Mouse (Mus musculus) liver, adult 2 months (tissue): ENCODE results near the gene Dchs2.

Source experiments
- CTCF ChIP-seq: fragments of 200-500 bp; IDR thresholded peaks from 2 replicates; pipeline ENCODE4 v1.5.1; 2011; ENCODE audit warnings: low read depth, low read length, control low read depth
- POLR2A ChIP-seq: fragments of 200-500 bp; IDR thresholded peaks from 2 replicates; pipeline ENCODE4 v1.6.1; 2011; ENCODE audit warnings: low read length, control low read depth; ENCODE audit not compliant: insufficient read depth; ENCODE audit errors: extremely low read depth

GRCm38 (mm10) chr3:83098546-83099034 lies 29.2 kb upstream of the Dchs2 start:
- no peak for TF ChIP-seq CTCF
- TF ChIP-seq POLR2A = no peak
